Mouse (Mus musculus) activated CD4-positive, CD25-positive, alpha-beta regulatory T cell, adult 4 months (primary cell): Measurements from ENCODE around the gene Taf5. TPM values are rescaled to one million over a fixed set of nuclear protein-coding genes. Genes with fewer than 3 reads are reported as not detected.

Experiments
- ATAC-seq: one replicate; pipeline ENCODE4 v1.8.0; 2017
- polyA plus RNA-seq, 2 experiments: library from polyadenylated mRNA; unstranded; fragments of 100-300 nt; shearing (Covaris generic); gene quantifications; one replicate each; pipeline ENCODE4 v1.2.1; 2017

Taf5 gene
- polyA plus RNA-seq, 2 experiments from 2014 or later, result 1.9 to 2.9 TPM

GRCm38 (mm10) chr19:47067924-47068611, 522 bp downstream of the Taf5 start:
- ATAC-seq, result peak; percentile 89

DNA sequence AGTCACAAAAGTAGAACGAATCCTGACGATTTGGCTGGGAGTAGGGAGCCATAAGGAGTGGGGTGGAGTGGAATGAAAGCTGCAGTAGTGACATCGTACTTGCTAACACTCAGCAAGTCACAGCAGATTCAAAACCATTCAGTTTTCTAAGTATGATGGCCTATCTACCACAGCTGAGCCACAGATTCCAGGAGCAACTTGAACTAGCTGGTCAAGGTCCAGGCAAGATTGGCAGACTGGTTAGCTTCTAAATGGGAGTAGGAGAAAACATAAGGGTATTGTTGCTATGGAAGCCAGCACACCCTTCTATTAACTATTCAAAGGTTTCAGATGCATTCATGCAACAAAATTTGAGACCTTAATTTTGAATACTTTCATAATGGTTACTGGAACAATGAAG, 20.7 kb downstream of the Taf5 start:
- ATAC-seq, result no peak

GRCm38 (mm10) chr19:47089718-47090525, 22.4 kb downstream of the Taf5 start:
- peak; percentile 20 for ATAC-seq

DNA sequence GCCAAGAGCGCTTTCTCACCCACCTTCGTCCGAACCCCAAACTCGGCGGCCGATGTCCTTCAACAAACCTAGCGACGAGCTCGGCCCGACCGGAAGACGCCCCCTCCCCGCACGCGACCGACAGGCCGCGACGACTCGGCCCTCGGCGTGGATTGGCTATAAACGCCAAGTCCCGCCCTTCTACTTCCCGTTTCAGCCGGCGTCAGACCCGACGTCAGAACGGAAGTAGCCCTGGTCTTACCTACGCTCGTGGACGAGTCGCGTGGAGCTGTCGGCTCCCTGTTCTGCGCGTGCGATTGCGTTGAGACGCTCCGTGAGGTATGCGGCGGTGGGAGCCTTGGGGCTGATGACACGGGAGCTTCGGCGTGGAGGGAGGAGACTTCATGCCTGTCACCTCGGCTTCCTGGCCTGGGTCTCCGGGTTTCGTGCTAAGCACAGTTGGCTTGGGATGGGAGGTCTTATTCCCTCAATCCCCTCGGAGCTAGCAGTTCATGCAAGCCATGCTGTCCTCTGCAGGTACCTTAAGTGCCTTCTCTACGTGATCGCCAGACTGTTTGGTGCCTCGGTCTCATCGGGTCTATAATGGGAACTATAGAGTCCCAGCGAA, 23.1 kb downstream of the Taf5 start, which contains the start of the genes Usmg5 and Pdcd11:
Gene Usmg5, minus strand, starts transcription at position 98 of the 607 bp plus-strand sequence.
Gene Pdcd11, plus strand, starts transcription at position 219 of the 607 bp plus-strand sequence.
- peak; percentile 98 for ATAC-seq

DNA sequence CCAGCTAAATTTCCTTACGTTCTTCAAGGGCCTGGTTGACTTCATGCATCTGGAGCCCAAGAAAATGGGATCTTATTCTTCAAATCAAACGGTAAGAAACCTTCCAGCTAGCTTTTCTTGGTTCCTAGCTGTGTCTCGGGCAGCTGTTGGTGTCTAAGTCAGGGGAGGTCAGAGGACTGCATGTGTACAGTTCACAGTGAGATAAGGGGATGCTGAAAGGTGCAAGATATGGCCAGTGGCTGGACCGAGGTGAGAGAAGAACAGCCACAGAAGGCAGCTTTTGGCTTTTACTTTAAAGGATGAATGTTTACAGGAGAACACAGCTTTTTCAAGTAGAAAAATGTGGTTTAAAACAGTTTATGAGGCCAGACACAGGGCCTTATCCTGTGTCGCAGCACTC, 33.5 kb downstream of the Taf5 start:
- no peak for ATAC-seq

GRCm38 (mm10) chr19:47104641-47105271, 37.2 kb downstream of the Taf5 start:
- ATAC-seq, result no peak

- ATAC-seq, result no peak
Observed at GRCm38 (mm10) chr19:47118634-47119033, 51.1 kb downstream of the Taf5 start.

GRCm38 (mm10) chr19:47121054-47121453, 53.5 kb downstream of the Taf5 start:
- ATAC-seq, result no peak

- ATAC-seq, result no peak
Observed at GRCm38 (mm10) chr19:47122802-47123201, 55.3 kb downstream of the Taf5 start.

DNA sequence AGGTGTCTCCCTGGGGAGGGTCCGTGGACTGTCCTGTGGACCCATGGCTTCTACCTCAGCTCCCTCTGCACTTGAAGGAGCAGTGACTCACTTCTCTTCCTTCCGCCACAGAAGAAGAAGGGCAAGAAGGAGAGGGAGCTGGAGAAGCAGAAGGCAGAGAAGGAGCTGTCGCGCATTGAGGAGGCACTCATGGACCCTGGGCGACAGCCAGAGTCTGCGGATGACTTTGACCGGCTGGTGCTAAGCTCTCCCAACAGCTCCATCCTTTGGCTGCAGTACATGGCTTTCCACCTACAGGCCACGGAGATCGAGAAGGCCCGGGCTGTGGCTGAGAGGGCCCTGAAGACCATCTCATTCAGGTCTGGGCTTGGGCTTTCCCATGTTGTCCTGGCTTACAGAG, 60.6 kb downstream of the Taf5 start:
- ATAC-seq, result no peak

DNA sequence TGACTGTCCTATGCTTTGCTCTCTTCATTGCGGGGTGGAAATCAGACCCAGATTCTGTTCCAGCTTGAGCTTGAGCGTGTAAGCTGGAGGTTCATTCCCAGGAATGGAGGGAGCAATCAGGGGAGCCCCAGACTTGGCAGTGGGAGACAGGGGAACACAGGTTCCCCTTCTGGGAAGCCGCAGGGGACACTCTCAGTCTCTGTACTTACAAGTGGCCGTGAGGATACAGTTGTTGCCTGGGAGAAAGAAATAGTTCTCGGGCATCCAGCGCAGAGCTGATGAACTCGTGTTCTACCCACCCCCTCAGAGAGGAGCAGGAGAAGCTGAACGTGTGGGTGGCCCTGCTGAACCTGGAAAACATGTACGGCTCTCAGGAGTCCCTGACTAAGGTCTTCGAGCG, 61.3 kb downstream of the Taf5 start:
- no peak for ATAC-seq

DNA sequence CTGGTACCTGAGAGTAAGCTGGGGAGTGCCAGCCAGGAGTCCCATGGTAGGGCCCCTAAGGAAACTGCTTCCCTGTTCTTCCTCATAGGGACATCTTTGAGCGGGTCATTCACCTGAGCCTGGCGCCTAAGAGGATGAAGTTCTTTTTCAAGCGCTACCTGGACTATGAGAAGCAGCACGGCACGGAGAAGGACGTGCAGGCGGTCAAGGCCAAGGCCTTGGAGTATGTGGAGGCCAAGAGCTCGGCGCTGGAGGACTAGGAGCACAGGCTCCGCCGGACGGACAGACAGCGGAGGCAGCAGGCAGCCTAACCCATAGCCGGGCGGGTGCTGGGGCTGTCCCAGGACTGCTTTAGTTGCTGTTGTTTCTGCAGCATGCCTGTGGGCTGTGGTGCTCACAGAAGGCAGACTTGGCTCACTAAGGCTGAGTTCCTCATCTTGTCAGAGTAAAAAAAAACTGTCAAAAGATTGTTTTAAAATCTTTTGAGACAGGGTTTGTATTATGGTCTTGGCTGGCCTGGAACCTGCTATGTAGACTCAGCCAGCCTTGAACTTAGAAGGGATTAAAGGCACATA, 63.1 kb downstream of the Taf5 start:
- ATAC-seq, result no peak

Other genes starting within 250 kb of the Taf5 start
- not detected for gene Ina, start 53.0 kb upstream of the Taf5 start, polyA plus RNA-seq
- 10 to 100 TPM; 22.6 to 25.4 TPM for gene Nt5c2, start 52.6 kb upstream of the Taf5 start, polyA plus RNA-seq
- gene Pcgf6, start 16.8 kb upstream of the Taf5 start, polyA plus RNA-seq, result 1 to 10 TPM; 6.5 to 8.6 TPM
- gene Usmg5, start 22.9 kb downstream of the Taf5 start, polyA plus RNA-seq, result 100 to 1,000 TPM; 278 to 349 TPM
- 1 to 10 TPM; 6.5 to 7.7 TPM for gene Pdcd11, start 23.0 kb downstream of the Taf5 start, polyA plus RNA-seq
- 10 to 100 TPM in 1 of 2 experiments, 1 to 10 TPM in 1; 7.6 to 14.4 TPM for gene Calhm2, start 70.5 kb downstream of the Taf5 start, polyA plus RNA-seq
- gene Calhm1, start 76.5 kb downstream of the Taf5 start, polyA plus RNA-seq, result not detected
- gene Calhm3, start 90.0 kb downstream of the Taf5 start, polyA plus RNA-seq, result not detected
- under 1 TPM in 1 of 2 experiments, not detected in 1; 0.32 TPM for gene Neurl1a, start 111.1 kb downstream of the Taf5 start, polyA plus RNA-seq